Mouse (Mus musculus): ENCODE data around the gene 1520401A03Rik.

DNA sequence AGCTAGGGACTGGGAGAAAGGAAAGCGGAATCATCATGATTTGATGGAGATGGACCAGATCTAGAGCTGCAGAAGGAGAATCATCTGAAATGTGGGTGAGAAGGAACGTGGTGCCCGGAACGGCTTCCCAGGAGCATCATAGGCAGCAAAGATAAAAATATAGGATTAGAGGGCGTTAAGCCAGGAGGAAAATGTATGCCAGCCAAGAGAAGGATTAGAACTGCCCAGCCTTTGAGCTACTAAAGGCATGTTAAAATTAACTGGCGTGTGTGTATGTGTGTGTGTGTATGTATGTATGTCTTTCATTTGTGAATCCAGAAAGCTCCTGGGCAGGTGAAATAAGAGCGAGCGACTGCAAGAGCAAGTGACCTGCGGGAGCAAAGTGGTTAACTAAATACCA, 19.3 kb downstream of the 1520401A03Rik start:
- no peak for TF ChIP-seq POLR2A (IDR thresholded peaks at IDR 0.05; ENCODE audit: borderline replicate concordance, low read depth, low read length)
- TF ChIP-seq CTCF (IDR thresholded peaks at IDR 0.05; ENCODE audit: low read depth, low read length), result no peak
